Mouse (Mus musculus) ES-Bruce4 (cell line): ENCODE data around the gene Fbxw5.

Experiments used
- CTCF ChIP-seq: IDR thresholded peaks from one replicate; pipeline ENCODE4 v1.8.1; 2011; ENCODE audit warnings: low read depth, low read length
- EP300 ChIP-seq: IDR thresholded peaks from 2 replicates; pipeline ENCODE4 v1.6.1; 2011; ENCODE audit warnings: low read depth, low read length; ENCODE audit not compliant: insufficient read depth
- POLR2A ChIP-seq: IDR thresholded peaks from one replicate; pipeline ENCODE4 v1.8.1; 2011; ENCODE audit warnings: low read length; ENCODE audit not compliant: insufficient read depth

DNA sequence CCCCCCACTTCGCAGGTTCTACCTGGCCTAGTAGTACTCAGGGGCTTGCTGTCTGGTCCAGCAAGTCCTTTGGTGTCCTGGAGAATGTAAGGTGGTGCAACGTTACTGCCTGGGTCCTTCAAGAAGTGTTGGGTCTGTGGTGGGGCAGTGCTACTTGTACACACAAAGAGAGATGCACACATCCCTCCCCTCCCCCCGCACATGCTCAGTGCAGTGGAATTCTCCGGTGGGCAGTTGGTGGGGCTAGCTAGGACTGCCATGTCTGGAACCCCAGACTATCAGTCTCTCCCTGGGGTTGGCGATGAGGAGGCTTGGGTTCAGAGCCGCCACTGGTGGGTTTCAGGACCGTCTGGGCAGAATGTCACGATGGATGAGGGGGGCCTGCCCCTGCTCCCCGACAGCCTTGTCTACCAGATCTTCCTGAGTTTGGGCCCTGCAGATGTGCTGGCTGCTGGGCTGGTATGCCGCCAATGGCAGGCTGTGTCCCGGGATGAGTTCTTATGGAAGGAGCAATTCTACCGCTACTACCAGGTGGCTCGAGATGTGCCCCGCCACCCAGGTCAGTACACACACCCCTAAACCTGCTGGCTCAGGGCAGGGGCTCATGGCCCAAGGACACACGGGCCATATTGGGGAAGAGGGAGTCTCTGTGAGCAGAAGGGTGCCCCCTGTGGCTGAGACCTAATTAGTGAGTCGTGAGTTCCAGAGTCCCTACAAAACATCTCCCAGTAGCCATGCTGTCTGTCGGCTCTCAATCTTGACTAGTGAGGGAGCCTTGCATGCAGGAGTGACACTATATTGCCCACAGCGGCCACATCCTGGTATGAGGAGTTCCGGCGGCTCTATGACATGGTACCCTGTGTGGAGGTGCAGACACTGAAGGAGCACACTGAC, 1.3 kb downstream of the Fbxw5 start, which contains the start of gene C8g:
- peak; percentile 19 for TF ChIP-seq CTCF
- no peak for TF ChIP-seq POLR2A
- TF ChIP-seq EP300: no peak
